Mouse (Mus musculus) olfactory bulb, adult 2 months (tissue): ENCODE results near the gene Pnmt. TPM values are rescaled to one million over a fixed set of nuclear protein-coding genes. Genes with fewer than 3 reads are reported as not detected.
"Not testable (repeated sequence)": the region's sequence is repeated elsewhere in the genome, so short reads cannot be mapped to it uniquely, and the experiment has no call there.

Experiments
- H3K27ac ChIP-seq: fragments of 200-500 bp; 2 replicates; pipeline ENCODE4 v1.5.1; 2012; ENCODE audit warnings: low read depth, low read length; ENCODE audit not compliant: insufficient read depth
- H3K4me1 ChIP-seq: fragments of 200-500 bp; 2 replicates; pipeline ENCODE4 v1.6.1; 2012; ENCODE audit warnings: low read length; ENCODE audit not compliant: control insufficient read depth, insufficient read depth
- H3K4me3 ChIP-seq: fragments of 200-500 bp; 2 replicates; pipeline ENCODE4 v1.5.1; 2012; ENCODE audit warnings: mild to moderate bottlenecking, low read depth, low read length, moderate library complexity; ENCODE audit not compliant: insufficient read depth
- CTCF ChIP-seq: fragments of 200-500 bp; IDR thresholded peaks from 2 replicates; pipeline ENCODE4 v1.5.1; 2012; ENCODE audit warnings: low read depth, mild to moderate bottlenecking, low read length, moderate library complexity; ENCODE audit not compliant: insufficient read depth
- POLR2A ChIP-seq: fragments of 200-500 bp; IDR thresholded peaks from 2 replicates; pipeline ENCODE4 v1.6.1; 2012; ENCODE audit warnings: mild to moderate bottlenecking, low read depth, low read length, moderate library complexity; ENCODE audit not compliant: insufficient read depth
- WGBS: fragments of 180-500 bp; shearing (Covaris S2); methylation state at CpG from one replicate; pipeline ENCODE4 v1.1.7; 2018; 5-methylcytosine and 5-hydroxymethylcytosine counted together
- polyA plus RNA-seq: library from polyadenylated mRNA; stranded (reverse); fragments of >200 nt; gene quantifications from 2 replicates; pipeline ENCODE4 v1.2.4, GENCODE M21; 2012; ENCODE audit warnings: low replicate concordance; ENCODE audit not compliant: missing spikeins, insufficient read depth, insufficient read length

Pnmt gene
- polyA plus RNA-seq, 1 experiment = not detected

DNA sequence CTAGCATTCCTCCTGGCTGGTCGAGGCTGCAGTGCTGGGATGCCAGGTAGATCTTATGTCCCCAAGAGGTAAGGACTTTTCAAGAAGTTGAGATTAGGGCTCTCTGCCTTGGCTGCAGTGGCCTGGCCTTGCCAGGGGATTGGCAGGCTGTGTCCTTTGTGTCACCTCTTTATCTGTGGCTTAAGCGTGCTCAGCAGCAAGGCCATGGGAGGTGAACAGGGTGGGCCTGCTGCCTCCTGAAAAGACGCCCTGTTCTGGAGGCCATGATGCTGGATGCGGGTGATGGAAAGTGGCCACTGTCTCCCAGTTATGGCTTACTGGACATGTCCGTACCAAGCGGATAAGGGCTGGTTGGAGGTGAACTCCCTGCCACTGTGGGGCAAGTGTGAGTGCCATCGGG, 6.9 kb upstream of the Pnmt start:
- Histone ChIP-seq H3K4me1 (peaks cover 11% of the 10 kb centered on the region), H3K4me3 (no peak overlapping the region), H3K27ac (no peak overlapping the region)
- TF ChIP-seq CTCF (no peak), POLR2A (no peak)
- 90% methylated on average over 7 of the region's 7 CpGs for WGBS

DNA sequence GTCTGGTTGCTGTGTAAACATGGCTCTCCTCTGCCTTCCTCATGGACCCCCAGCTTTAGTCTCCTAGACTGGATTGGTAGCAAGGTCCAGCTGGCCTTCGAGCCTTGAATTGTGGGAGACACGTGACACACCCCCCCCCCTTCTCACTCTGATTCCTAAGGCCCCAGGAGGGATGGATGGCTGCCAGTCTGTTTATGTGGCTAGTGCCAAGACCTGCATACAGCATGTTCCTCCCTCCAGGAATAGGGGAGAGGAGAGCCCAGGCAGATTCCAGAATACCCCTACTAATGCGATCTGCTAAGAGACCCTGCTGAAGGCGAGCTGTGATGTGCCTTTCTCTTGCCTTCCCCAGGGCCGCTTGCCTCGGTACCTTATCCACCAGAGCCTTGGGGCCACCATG, 6.1 kb upstream of the Pnmt start:
- H3K4me3 ChIP-seq = no peak overlapping the region
- H3K27ac ChIP-seq = no peak overlapping the region
- WGBS = 57% methylated on average over 6 of the region's 6 CpGs
- no peak for TF ChIP-seq CTCF
- TF ChIP-seq POLR2A = no peak
- peaks cover 11% of the 10 kb centered on the region for H3K4me1 ChIP-seq

DNA sequence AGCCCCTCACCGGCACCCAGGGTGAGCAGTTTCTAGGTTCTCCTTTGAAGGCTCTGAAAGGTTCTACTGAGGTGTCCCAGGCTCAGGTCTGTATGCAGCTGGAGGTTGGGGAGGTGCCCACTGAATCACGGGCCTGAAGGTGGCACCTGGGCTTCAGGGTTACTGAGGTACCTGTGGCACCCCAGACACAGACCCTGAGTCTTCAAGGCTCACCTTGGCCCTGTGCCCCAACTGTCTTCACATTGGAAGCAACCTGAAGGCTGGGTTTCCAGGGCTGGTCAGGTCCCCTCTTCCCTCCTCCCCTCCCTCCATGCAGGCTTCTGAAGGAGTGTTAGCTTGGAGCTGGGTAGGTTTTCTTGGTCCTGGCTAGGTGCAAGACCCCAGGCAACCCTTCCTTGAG, 4.6 kb upstream of the Pnmt start:
- H3K27ac ChIP-seq = no peak overlapping the region
- no peak overlapping the region for H3K4me3 ChIP-seq
- peaks cover 15% of the 10 kb centered on the region for H3K4me1 ChIP-seq
- TF ChIP-seq POLR2A (no peak), CTCF (no peak)
- 98% methylated on average over 2 of the region's 2 CpGs for WGBS

DNA sequence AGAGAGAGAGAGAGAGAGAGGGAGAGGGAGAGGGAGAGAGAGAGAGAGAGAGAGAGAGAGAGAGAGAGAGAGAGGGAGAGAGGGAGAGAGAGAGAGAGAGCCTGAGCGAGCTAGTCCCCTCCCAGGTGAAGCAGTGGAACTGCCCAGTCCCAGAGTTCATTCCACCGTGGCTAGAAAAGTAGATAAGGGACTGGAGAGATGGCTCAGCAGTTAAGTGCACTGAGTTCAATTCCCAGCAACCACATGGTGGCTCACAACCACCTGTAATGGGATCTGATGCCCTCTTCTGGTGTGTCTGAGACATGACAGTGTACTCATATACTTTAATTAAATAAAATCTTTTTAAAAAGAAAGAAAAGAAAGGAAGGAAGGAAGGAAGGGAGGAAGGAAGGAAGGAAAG, 3.8 kb upstream of the Pnmt start:
- H3K4me1 ChIP-seq = peaks cover 16% of the 10 kb centered on the region
- 49% methylated on average over 2 of the region's 2 CpGs for WGBS
- not testable (repeated sequence) for H3K4me3 ChIP-seq, H3K27ac ChIP-seq

DNA sequence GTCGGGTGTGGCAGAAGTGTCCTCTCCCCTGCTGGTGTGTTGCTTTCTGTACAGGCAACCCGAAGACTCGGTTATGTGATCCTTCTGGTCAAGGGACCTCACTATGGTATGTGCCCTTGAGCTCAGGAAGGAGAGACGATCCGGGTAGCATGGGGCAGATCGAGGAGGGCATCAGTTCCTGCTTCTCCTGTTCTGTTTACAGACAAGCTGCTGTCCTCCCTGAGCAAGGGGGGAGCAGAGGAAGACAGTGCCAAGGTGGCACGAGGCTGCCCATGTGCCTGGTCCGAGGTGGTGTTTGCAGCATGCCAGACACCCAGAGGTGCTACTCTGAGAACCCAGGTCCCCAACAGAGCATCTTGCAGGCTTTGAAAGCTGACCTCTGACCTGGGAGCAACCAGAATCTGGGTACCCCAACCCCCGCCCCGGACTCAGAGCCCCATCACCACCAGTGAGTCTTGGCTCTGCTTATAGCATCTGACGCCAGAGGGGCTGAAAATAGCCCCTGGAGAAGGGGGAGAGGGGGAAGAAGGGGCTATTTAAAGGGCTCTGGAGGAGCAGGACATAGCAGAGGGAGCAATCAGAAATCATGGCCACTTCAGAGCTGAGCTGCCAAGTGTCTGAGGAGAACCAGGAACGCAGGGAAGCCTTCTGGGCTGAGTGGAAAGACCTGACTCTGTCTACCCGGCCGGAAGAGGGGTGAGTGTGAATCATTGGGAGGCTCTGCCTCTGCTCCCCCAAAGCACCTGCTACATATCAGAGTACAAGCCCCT, 2.8 kb upstream of the Pnmt start, which contains the start of gene Tcap:
Gene Tcap (plus strand): TSS at position 551 of the 770 bp plus-strand sequence.
- WGBS = 64% methylated on average over 14 of the region's 14 CpGs
- H3K4me1 ChIP-seq = peaks cover 20% of the 10 kb centered on the region
- TF ChIP-seq CTCF = no peak
- no peak within 1 kb of the TSS for H3K27ac ChIP-seq
- no peak within 1 kb of the TSS for H3K4me3 ChIP-seq

DNA sequence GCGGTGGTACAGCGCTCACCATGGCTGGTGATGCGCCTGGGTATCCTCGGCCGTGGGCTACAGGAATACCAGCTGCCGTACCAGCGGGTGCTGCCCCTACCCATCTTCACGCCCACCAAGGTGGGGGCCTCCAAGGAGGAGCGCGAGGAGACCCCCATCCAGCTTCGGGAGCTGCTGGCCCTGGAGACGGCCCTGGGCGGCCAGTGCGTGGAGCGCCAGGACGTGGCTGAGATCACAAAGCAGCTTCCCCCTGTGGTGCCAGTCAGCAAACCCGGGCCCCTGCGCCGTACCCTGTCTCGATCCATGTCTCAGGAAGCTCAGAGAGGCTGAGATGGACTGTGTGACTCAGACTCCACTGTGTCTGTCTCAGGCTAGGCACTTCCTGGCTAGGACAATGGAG, 2.0 kb upstream of the Pnmt start:
- Histone ChIP-seq H3K27ac (no peak overlapping the region), H3K4me3 (no peak overlapping the region), H3K4me1 (peaks cover 27% of the 10 kb centered on the region)
- no peak for TF ChIP-seq CTCF
- no peak for TF ChIP-seq POLR2A
- WGBS = 82% methylated on average over 20 of the region's 20 CpGs

DNA sequence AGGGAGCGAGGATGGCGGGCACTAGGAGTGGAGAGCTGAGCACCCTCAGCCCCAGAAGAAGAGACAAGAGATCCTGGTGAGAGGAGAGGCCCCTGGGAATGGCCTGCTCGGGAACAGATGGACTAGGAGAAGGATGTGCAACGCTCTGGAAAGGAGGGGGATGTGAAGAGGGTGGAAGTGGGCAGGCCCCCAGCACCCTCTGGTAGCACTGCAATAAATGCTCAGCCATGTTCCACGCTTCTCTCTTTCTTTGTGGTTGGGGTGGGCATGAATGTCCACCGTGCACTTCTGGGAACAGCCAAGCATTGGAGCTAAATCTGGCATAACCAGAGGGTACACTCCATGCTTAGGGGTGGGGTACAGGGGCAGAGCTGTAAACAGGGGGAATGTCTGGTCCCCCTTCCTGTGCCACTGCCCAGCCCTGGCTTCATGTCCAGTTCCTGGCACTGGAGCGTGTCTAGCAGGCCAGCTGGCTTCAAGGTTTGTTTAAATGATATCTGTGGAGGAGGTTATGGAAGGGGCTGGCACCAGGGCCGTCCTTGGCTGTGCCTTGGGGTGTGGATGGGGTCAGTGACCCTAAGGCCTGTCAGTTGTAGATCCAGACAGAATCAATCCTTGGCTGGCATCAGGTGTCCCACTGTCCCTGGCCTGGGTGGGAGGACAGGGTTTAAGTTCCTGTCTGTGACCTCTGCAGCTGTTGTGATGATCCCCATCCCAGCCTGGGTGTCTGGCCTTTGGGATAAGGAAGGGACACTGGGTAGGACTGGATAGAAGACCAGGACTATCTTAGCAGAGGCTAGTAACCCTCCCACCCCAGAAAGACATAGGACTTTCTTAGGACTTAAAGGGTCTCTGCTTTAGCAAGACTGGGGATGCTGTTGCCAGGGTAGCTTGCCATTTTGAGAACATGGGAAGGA, 1.3 kb upstream of the Pnmt start:
- no peak for TF ChIP-seq POLR2A
- no peak for TF ChIP-seq CTCF
- WGBS = 69% methylated on average over 8 of the region's 8 CpGs
- no peak overlapping the region for H3K27ac ChIP-seq
- peaks cover 29% of the 10 kb centered on the region for H3K4me1 ChIP-seq
- H3K4me3 ChIP-seq = no peak overlapping the region

DNA sequence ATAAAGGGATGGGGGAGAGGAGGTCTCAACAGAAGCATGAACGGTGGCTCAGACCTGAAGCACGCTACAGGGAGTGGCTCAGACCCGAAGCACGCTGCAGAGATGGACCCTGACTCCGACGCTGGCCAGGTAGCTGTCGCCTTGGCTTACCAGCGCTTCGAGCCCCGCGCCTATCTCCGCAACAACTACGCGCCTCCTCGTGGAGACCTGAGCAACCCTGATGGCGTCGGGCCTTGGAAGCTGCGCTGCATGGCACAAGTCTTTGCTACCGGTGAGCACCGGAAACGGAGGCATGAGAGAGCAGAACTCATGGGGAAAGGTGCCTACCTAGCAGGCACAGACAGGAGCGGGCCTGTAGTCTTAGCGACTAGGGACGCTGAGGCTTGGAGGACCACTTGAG, 346 bp downstream of the Pnmt start:
- no peak for TF ChIP-seq POLR2A
- no peak for TF ChIP-seq CTCF
- H3K4me3 ChIP-seq = no peak overlapping the region

DNA sequence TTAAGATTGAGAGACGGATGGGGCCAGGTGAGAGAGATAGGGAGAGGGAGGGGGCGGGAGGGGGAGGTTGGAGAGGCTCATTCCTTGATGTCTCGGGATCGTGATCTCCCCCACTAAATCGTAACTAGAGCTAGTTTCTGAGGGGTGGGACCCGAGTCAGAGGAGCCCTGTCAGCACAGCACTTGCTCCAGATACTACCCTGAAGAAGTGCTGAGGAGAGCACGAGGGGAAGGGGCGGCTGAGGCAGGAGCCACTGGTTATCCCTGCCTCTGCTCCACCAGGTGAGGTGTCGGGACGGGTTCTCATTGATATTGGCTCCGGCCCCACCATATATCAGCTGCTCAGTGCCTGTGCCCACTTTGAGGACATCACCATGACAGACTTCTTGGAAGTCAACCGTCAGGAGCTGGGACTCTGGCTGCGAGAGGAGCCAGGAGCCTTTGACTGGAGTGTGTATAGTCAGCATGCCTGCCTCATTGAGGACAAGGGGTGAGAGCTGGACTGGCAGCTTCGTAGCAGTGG, 867 bp downstream of the Pnmt start:
- Histone ChIP-seq H3K27ac (no peak overlapping the region), H3K4me3 (no peak overlapping the region), H3K4me1 (peaks cover 29% of the 10 kb centered on the region)
- no peak for TF ChIP-seq CTCF
- TF ChIP-seq POLR2A = no peak
- 61% methylated on average over 14 of the region's 14 CpGs for WGBS

More for the DNA sequence above, 346 bp downstream of the Pnmt start:
- Histone ChIP-seq H3K27ac (no peak overlapping the region), H3K4me1 (peaks cover 29% of the 10 kb centered on the region)
- WGBS = 30% methylated on average over 24 of the region's 24 CpGs
